Mouse (Mus musculus) left cerebral cortex, adult 9 months (tissue): Measurements from ENCODE around the gene Zbtb17.

ENCODE experiments used
- DNase-seq, 2 experiments: peaks; one replicate each; pipeline ENCODE4 v3.0.0; 2022; ENCODE audit warnings: low spot score in 2 of 2

The Zbtb17 gene

DNA sequence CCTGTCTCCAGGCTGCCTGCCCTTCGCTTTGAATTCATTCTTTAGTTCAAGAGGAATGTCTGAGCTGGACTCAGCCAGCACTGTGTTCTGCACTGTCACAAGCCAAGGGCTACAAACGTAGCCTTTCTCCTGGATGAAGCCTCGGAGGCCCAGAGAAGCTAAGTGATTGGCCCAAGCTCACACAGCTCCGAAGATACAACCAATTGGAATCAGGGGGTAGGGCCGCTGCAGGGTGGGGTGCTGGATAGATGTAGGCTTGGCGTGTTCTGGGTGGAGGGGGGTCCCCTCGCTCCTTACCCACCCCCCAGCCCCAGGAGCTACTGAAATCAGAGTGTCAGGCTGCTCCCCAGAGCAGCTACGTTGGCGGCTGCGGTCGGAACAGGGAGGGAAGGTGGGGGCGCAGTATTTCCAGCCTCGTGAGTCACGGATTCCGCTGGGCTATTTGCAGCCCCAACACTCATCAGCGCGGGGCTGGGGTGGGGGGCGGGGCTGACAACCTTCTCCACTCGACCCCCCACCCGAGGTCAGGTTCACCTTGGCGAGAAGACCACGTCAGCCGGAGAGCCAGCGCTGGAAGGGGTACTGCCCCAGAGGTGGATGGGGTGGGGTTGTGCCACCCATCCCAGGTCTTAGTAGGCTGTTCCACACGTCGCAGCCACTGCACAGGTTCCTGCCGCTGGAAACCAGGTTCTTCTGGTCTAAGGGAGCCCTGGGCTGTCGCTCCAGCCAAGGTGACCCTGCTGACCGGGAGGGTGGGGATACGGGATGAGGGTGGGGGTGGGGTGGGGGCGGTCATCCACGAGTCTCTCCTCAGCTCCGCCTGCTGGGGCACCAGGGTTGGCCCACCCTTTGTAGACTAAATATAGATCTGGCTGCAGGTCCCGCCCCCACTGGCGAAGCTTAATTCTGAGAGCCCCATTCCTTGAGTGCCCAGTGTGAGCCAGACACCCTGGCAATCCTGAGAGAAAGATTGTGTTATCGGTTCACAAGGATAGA, 18.7 kb upstream of the Zbtb17 start:
- peak; percentile 64 to 76 for DNase-seq

DNA sequence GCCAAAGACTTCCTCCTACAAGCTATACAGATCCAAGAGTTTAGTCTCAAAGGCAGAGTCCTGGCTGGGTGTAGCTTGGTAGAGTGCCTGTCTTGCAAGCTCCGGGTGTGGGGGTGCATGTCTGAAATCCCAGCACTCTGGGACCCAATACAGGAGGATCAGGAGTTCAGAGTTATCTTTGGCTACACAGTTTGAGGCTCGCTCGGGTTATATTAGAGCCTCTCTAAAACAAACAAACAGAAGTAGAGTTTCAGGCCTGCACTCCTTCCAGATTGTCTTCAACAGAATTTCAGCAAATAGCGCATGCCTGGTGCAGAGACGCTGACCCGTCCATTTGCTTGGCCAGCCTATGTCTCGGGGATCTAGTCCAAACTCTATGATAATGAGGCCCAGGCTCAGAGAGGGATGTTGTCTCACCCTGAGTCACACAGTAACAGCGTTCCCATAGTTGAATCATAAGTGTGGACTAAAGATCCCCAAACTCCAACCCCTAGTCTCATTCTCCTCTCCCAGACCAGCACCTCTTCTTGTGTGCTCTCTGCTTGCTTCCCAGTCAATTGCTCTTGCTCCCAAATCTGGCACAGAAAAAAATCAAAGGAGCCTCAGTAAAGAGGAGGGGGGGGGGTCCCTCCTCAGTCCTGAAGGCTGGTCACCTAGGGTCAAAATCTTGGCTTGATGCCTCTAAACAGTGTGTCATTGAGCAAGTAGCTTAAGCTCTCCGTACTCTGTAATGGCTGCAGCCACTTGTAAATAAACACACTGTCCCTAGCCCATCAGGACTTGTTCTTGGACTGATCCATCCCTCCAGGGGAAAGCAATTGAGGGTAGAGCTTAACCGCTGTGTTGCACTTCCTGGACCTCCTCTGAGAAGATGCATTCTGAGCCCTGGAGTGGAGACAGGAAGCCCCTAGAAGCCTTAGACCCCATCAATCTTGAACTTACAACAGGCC, 17.4 kb upstream of the Zbtb17 start:
- DNase-seq = no peak

DNA sequence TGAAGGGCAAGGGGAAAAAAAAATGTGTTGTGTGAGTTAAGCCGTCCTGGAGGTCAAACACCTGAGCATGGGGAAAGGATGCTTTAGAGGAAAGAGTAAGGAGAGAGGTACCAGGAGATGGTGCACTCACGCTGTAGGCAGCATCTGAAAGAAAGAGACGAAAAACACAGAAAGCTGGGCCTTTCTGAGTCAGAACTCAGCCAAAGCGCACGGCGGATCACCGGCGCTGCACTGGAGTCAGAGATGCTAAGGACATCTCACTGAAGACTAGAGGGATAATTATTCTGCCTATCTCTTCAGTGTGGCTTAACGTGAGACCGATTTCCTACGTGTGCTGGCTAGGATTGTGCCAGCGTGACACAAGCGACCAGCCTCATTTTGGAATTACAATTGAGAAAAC, 16.5 kb upstream of the Zbtb17 start:
- no peak for DNase-seq

DNA sequence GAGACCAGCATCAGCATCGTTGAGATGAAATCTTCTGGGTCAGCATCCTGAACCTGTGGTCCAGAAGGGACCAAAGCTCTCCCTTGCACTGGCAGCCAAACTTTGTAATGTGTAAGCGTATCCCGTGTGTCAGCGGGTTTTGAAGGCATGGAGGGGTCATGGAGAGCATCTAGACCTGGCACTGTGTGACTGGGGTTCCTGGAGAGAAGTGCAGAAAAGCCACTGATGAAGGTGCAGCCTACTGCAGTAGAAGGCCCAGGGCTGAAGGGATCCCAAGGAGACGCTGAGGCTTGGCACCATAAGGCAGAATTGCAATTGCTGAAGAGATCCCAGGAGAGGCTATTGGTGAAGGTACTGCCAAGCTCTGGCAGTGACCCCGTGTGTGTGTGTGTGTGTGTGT, 15.1 kb upstream of the Zbtb17 start:
- no peak for DNase-seq

DNA sequence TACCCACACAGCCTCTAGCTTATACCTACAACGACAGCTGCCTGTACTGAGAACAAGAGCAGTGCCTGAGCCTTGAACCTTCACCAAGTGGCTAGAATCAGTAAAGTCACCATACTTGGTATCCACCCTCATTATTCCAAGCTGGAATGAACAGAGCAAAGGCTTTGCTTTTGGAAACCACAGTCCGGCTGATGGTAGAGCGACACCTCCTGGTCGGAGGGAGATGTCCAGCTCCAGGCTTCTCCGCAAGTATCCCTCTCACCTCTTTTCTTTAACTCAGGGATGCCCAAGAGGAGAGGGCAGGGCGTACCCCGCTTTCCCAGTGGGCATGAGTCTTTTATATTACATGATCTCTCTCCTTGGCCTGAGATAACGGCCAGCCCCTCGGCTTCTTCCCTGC, 14.6 kb upstream of the Zbtb17 start:
- DNase-seq = no peak

- DNase-seq = peak in 1 of 2 experiments; percentile 73
These were observed 13.5 kb upstream of the Zbtb17 start for GRCm38 (mm10) chr4:141430997-141431396.

DNA sequence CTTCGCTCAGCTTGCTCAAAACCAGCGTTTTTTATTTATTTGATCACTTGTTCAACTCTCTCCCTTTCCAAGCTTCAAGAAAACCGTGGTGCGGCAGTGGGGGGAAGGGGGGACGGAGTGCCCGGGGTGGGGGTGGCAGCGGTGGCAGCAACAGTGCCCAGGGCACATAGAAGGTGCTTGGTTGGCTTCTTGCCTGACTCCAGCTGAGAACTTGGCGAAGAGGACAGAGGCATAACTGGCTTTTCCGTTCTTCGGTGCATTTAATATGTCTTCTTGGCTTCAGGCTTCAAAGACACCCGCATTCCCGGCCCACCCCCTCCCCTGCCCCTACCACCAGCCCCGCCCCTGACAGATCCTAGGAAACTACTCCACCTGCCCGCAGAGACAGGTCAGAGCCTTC, 11.8 kb upstream of the Zbtb17 start:
- no peak for DNase-seq

GRCm38 (mm10) chr4:141433191-141433590, 11.3 kb upstream of the Zbtb17 start:
- DNase-seq = no peak

DNA sequence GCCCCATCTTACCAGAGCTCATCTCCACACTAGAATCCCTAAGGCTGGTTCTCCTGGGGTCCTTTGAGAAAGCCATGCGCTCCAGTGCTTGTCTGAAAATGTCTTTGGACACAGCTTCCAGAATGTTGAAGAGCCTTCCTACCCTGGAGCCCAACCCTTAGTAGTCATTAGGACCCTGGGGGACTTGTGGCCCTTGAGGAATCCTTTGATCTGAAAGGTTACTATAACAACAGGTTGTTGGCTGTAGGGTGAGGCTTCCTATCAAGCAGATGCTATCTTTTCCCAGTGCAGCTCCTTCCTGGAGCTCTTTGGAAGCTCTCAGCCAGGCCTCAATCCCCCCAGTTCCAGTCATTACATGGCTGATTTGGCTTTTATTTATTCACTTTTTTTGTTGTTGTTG, 8.5 kb upstream of the Zbtb17 start, which contains the start of gene Srarp:
Gene Srarp (minus strand): TSS at position 132 of the 400 bp plus-strand sequence.
- no peak for DNase-seq

- no peak for DNase-seq
These were observed 5.2 kb upstream of the Zbtb17 start for GRCm38 (mm10) chr4:141439083-141439803.

DNA sequence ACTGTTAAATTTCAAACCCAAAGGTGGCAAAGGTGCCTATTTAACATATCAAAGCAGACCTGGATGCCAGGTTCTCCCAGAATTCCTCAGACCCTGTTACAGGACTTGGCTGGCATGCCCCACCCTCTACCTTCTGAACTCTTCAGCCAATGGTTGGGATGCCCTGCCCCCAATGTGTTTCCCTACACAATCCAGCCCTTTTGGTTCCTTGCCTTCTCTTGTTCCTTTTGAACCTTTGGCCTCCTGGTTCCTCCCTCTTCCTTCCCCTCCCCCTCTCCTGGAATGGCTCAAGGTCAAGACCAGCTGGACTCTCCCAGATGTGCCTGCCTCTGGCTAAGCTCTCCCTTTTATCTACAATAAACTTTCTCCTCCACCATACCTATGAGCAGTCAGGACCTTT, 3.6 kb upstream of the Zbtb17 start:
- no peak for DNase-seq

- DNase-seq = no peak
These were observed 619 bp upstream of the Zbtb17 start for GRCm38 (mm10) chr4:141443641-141444429.

- DNase-seq = no peak
These were observed 870 bp downstream of the Zbtb17 start for GRCm38 (mm10) chr4:141445328-141445720.

DNA sequence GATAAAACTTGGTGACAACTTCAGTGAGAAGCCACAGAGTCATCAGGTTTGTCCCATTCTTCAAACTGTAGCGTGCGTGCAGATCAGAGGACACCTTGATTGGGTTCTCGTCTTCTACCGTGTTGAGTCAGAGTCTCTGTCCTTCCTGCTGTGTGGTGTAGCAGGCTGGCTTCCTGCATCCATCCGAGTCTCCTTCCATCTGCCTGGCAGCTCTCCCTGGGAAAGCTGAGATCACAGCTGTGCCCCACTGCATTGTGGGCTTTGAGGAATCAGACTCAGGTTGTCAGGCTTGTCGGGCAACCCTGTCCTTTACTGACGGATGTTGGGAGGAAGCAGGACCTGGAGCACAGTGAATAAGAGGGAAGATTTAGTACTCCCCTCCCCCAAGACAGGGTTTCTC, 1.8 kb downstream of the Zbtb17 start:
- no peak for DNase-seq

- no peak for DNase-seq
These were observed 6.8 kb downstream of the Zbtb17 start for GRCm38 (mm10) chr4:141451251-141451650.

GRCm38 (mm10) chr4:141451916-141452450, 7.5 kb downstream of the Zbtb17 start:
- no peak for DNase-seq

GRCm38 (mm10) chr4:141454581-141455350, 10.3 kb downstream of the Zbtb17 start:
- peak in 1 of 2 experiments; percentile 50 for DNase-seq

DNA sequence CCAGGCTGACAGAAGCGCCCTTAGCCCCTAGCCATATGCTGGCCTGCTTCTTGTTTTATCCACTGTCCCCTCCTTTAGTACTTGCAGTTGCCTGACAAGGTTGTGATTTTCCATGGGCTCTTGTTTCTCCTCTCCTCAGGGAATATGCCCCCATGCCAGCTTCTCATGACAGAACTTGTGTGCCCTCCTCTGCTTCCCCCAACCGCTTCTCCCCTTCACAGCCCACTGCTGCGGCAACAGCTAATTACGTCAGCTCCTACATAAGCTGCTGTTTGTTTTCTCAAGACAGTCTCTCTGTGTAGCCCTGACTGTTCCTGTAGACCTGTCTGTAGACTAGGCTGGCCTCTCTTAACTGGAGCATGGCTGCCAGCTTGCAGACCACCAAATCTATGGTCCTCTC, 11.1 kb downstream of the Zbtb17 start:
- no peak for DNase-seq

DNA sequence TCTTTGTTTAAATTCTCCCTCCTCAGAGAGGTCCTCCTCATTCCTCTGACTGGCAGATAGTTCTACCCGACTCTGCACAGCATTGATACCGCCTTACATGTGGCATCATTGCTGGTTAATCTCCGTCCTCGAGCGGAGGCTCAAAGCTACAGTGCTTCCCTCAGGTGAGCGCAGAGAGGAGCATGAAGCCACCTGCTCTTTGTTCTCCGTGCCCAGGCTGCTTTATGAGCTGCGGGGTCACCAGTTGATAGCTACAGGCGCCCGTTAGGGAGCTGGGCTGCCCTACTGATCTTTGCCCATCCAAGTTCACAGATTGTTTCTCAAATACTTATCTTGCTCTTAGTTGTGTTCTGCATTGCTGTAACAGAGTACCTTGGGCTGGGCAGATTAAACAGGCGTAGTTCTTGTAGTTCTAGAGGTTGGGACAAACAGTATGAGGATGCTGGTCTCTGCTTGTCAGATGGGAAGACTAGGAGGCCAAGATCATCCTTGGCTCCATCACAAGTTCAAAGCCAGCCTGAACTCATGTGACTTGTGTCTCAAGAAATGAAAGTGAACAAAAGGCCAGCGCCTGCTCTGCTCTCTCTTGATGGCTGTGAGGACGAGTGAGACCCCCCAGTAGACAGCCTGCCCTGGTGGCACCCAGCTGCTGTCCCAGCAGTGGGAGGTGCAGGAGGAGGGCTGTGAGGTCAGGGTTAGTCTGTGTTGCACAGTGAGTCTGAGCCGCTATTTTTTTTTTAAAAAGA, 11.9 kb downstream of the Zbtb17 start:
- DNase-seq = no peak
